Mouse (Mus musculus) left cerebral cortex, postnatal 36 days (tissue): ENCODE results near the gene Ldhal6b. TPM values are rescaled to one million over a fixed set of nuclear protein-coding genes. Genes with fewer than 3 reads are reported as not detected.

Source experiments
- DNase-seq, 2 experiments: peaks; one replicate each; pipeline ENCODE4 v3.0.0; 2021 to 2022; ENCODE audit warnings: low spot score in 2 of 2, mixed read lengths in 1 of 2
- intact Hi-C: fragments of 180-260 bp; cut with DNase I; formaldehyde crosslinking; loops from one replicate; pipeline ENCODE4 v1.15.1; 2025
- microRNA-seq: library from miRNA; unstranded; fragments of <30 nt; microRNA quantifications from one replicate; pipeline ENCODE4 v1.2.0, GENCODE M21; 2022
- total RNA-seq, 2 experiments: library from RNA; stranded (reverse); gene quantifications; 2 replicates each; pipeline ENCODE4 v1.2.3; 2021

The Ldhal6b gene
- total RNA-seq, 2 experiments from 2014 or later, result 0.52 to 1.6 TPM

DNA sequence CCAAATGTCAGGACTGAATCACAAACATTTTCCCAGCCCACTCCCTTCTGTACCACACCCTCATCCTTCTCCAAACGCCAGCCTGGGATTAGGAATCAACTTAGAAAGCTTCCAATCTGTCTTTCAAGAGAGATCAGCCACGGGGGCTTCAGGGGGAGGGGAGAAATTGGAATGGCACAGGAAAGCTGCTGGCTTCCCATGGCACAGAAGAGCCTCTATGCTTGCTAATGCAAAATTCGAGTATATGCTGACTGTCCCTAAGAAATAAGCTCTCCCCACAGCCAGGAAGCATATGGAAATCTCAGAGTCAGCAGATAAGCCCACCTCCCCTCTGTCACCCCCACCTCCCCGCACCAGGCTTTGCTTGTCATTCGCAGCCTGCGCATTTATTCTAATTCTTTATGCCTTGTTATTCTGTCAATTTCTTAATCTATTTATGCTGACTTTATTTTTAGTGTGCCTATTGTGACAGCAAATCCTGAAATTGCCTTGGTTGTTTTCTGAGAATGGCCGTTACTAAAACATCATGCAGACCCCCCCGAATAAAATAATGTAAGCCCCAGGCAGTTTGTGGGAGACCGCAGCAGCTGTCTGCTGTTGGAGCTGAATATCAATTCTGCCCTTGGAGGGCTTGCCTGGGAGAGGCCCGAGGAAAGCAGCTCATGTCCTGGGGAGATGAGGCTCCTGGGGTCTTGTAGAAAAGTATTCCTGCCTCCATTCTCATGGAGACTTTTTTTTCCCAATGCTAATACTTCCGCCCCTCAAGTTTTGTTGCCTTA, 41.2 kb downstream of the Ldhal6b start:
- peak in 1 of 2 experiments; percentile 19 for DNase-seq
- intact Hi-C loops, result no loop called here

DNA sequence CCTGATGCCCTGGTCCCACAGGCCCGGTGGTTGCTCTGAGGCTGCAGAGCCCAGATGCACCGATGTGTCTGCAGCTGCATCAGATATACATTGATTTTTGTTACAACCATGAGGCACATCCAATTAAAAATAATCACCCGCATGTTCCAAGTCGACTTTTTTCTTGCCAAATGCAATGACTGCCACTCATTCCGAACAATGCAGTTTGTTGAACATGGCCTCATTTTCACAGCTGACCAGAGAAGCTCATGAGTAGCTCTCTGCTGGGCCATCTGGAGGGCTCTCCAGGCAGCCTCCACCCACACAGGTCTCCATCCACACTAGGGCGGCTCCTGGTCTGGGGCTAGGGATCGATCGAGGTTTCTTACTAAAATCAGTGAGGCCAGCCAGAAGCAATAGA, 45.6 kb downstream of the Ldhal6b start:
- DNase-seq, result no peak
- intact Hi-C loops, result no loop called here

DNA sequence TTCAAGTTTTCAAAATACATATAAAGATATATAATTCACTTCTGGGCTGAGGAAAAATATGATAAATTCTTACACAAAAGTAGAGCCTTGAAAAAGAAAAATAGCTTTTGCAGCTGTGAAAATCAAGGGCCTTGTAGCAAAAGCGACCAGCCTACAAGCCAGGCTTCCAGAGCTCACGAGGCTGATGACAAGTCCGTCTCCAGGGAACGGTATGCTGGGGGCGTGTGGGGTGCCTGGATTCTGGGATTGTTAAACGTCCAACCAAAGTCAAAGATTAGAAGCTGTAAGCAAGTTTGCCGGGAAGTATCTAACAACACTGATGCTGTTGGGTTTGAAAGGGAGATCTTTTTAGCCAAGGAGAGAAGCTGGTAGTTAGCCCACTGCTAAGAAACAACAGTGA, 47.0 kb downstream of the Ldhal6b start:
- no peak for DNase-seq
- intact Hi-C loops, result no loop called here

DNA sequence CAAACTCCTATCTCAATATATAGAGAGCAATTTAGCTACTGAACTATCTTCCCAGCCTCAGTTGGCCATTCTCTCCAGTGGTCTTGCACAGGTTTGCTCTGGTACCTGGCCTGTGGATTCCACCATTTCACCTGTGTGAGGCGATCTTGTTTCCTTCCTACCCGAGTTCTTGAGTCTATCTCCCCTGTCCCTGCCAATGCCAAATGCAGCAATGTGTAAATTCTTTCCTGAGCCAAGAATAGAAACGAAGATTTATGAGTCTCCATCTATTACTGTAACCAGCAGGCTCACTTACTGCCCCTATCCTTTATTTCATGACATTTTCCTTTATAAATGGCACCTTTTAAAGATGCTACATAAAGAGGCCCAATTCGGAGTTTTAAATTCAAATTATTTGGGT, 47.5 kb downstream of the Ldhal6b start:
- intact Hi-C loops, result no loop called here
- DNase-seq, result no peak

Small RNA genes within 50 kb of the gene (microRNA-seq; reads per million reads assigned to microRNA genes)
- not detected for gene Gm22475

Other genes starting within 250 kb of the Ldhal6b start
- gene Tmem242, start 21.5 kb upstream of the Ldhal6b start, total RNA-seq, result 10 to 100 TPM; 91.3 to 94.5 TPM
- 10 to 100 TPM; 38.3 to 56.1 TPM for gene Zdhhc14, start 73.8 kb upstream of the Ldhal6b start, total RNA-seq